Mouse (Mus musculus): ENCODE results near the gene Rhox12. TPM values are rescaled to one million over a fixed set of nuclear protein-coding genes. Genes with fewer than 3 reads are reported as not detected.

The Rhox12 gene
- not detected for polyA plus RNA-seq (2014; fragmentation: Illumina TruSeq; extraction: RNeasy Lipid Tissue Mini Kit (QIAGEN cat#74804); ENCODE audit: low read depth, low replicate concordance)

GRCm38 (mm10) chrX:38110807-38111206, at the start of gene Rhox12:
Rhox12 (minus strand) TSS chrX:38110907.

DNA sequence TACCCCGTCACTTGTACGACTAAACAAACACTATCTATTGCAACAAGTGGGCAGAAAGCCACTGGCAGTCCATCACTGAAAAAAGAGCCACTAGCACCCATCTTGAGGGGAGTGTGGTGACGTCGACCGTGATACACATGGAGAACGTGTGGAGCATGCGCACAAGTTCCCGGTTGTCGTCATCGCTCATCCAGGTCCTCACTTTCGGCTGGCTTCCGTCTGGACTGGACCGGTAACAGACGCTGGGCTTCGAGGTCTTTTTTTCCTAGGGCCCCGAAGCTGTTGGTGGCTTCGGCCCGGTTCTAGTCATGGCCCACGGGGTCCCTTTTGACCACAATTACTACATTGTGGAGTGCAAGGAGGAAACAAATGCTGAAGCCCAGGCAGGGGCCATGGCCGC, 10.3 kb upstream of the Rhox12 start, which contains the start of gene Rhox13:
Rhox13 (plus strand) TSS at position 238 of the 400 bp plus-strand sequence.

GRCm38 (mm10) chrX:38085041-38085440, 25.7 kb downstream of the Rhox12 start, which contains the start of gene Rhox11:
Rhox11 (minus strand) TSS chrX:38085141.

GRCm38 (mm10) chrX:38066175-38066574, 44.5 kb downstream of the Rhox12 start, which contains the start of gene Rhox10:
Rhox10 (plus strand) TSS chrX:38066475.

Other genes starting within 250 kb of the Rhox12 start
- gene Rhox8, start 232.0 kb downstream of the Rhox12 start, polyA plus RNA-seq (2014; fragmentation: Illumina TruSeq; extraction: RNeasy Lipid Tissue Mini Kit (QIAGEN cat#74804); ENCODE audit: low read depth, low replicate concordance): not detected
- not detected for gene Rhox7b, start 213.7 kb downstream of the Rhox12 start, polyA plus RNA-seq (2014; fragmentation: Illumina TruSeq; extraction: RNeasy Lipid Tissue Mini Kit (QIAGEN cat#74804); ENCODE audit: low read depth, low replicate concordance)
- gene Rhox9, start 209.1 kb downstream of the Rhox12 start, polyA plus RNA-seq (2014; fragmentation: Illumina TruSeq; extraction: RNeasy Lipid Tissue Mini Kit (QIAGEN cat#74804); ENCODE audit: low read depth, low replicate concordance): not detected
- gene Btg1-ps1, start 92.1 kb downstream of the Rhox12 start, polyA plus RNA-seq (2014; fragmentation: Illumina TruSeq; extraction: RNeasy Lipid Tissue Mini Kit (QIAGEN cat#74804); ENCODE audit: low read depth, low replicate concordance): not detected
- not detected for gene Btg1-ps2, start 67.8 kb downstream of the Rhox12 start, polyA plus RNA-seq (2014; fragmentation: Illumina TruSeq; extraction: RNeasy Lipid Tissue Mini Kit (QIAGEN cat#74804); ENCODE audit: low read depth, low replicate concordance)
- gene Rhox10, start 44.4 kb downstream of the Rhox12 start, polyA plus RNA-seq (2014; fragmentation: Illumina TruSeq; extraction: RNeasy Lipid Tissue Mini Kit (QIAGEN cat#74804); ENCODE audit: low read depth, low replicate concordance): not detected
- gene Rhox11, start 25.8 kb downstream of the Rhox12 start, polyA plus RNA-seq (2014; fragmentation: Illumina TruSeq; extraction: RNeasy Lipid Tissue Mini Kit (QIAGEN cat#74804); ENCODE audit: low read depth, low replicate concordance): not detected
- not detected for gene Rhox13, start 10.3 kb upstream of the Rhox12 start, polyA plus RNA-seq (2014; fragmentation: Illumina TruSeq; extraction: RNeasy Lipid Tissue Mini Kit (QIAGEN cat#74804); ENCODE audit: low read depth, low replicate concordance)
- 84.6 TPM for gene Zbtb33, start 78.9 kb upstream of the Rhox12 start, polyA plus RNA-seq (2014; fragmentation: Illumina TruSeq; extraction: RNeasy Lipid Tissue Mini Kit (QIAGEN cat#74804); ENCODE audit: low read depth, low replicate concordance)
- 2.0 TPM for gene Tmem255a, start 141.5 kb upstream of the Rhox12 start, polyA plus RNA-seq (2014; fragmentation: Illumina TruSeq; extraction: RNeasy Lipid Tissue Mini Kit (QIAGEN cat#74804); ENCODE audit: low read depth, low replicate concordance)
- not detected for gene Atp1b4, start 205.3 kb upstream of the Rhox12 start, polyA plus RNA-seq (2014; fragmentation: Illumina TruSeq; extraction: RNeasy Lipid Tissue Mini Kit (QIAGEN cat#74804); ENCODE audit: low read depth, low replicate concordance)